Mouse (Mus musculus): ENCODE measurements around the gene Rplp1.

Gene Rplp1

GRCm38 (mm10) chr9:61877373-61878112 is 36.8 kb downstream of the Rplp1 start:
- no peak for DNase-seq (ENCODE audit: low spot score)

GRCm38 (mm10) chr9:61873325-61873724 is 41.0 kb downstream of the Rplp1 start:
- peak; percentile 42 for DNase-seq (ENCODE audit: low spot score)

- no peak for DNase-seq (ENCODE audit: low spot score)
Measured at GRCm38 (mm10) chr9:61872246-61872941, 41.9 kb downstream of the Rplp1 start.

GRCm38 (mm10) chr9:61871839-61872238 is 42.5 kb downstream of the Rplp1 start:
- DNase-seq (ENCODE audit: low spot score): no peak

GRCm38 (mm10) chr9:61867659-61868058 is 46.7 kb downstream of the Rplp1 start:
- no peak for DNase-seq (ENCODE audit: low spot score)
